Mouse (Mus musculus) liver, adult 2 months (tissue): ENCODE measurements around the gene Dyrk2. TPM values are rescaled to one million over a fixed set of nuclear protein-coding genes. Genes with fewer than 3 reads are reported as not detected.

Experiments
- DNase-seq: peaks from one replicate; pipeline ENCODE4 v3.0.0-alpha.2; 2011; ENCODE audit warnings: low read depth, low spot score; ENCODE audit errors: extremely low read depth
- H3K27ac ChIP-seq: fragments of 200-500 bp; replicated peaks from 2 replicates; pipeline ENCODE4 v1.5.1; 2012; ENCODE audit warnings: low read depth, mild to moderate bottlenecking, control low read depth, inconsistent platforms, low read length; ENCODE audit not compliant: insufficient read depth
- H3K27me3 ChIP-seq: fragments of 200-500 bp; 2 replicates; pipeline ENCODE4 v1.6.1; 2012; ENCODE audit warnings: mild to moderate bottlenecking, moderate library complexity, low read length, inconsistent platforms; ENCODE audit not compliant: control insufficient read depth, insufficient read depth
- H3K36me3 ChIP-seq: fragments of 200-500 bp; 2 replicates; pipeline ENCODE4 v1.6.1; 2012; ENCODE audit warnings: low read length, inconsistent platforms; ENCODE audit not compliant: control insufficient read depth, insufficient read depth
- H3K4me1 ChIP-seq: fragments of 200-500 bp; 2 replicates; pipeline ENCODE4 v1.6.1; 2011; ENCODE audit warnings: low read length; ENCODE audit not compliant: control insufficient read depth, insufficient read depth
- H3K4me3 ChIP-seq: fragments of 200-500 bp; 2 replicates; pipeline ENCODE4 v1.5.1; 2011; ENCODE audit warnings: low read depth, mild to moderate bottlenecking, control low read depth, low read length, moderate library complexity; ENCODE audit not compliant: insufficient read depth
- H3K79me2 ChIP-seq: fragments of 200-500 bp; 2 replicates; pipeline ENCODE4 v1.6.1; 2012; ENCODE audit warnings: inconsistent platforms, mild to moderate bottlenecking, low read length, moderate library complexity; ENCODE audit not compliant: control insufficient read depth, insufficient read depth
- H3K9ac ChIP-seq: fragments of 200-500 bp; 2 replicates; pipeline ENCODE4 v1.6.1; 2012; ENCODE audit warnings: low read depth, mild to moderate bottlenecking, control low read depth, inconsistent platforms, low read length
- CTCF ChIP-seq: fragments of 200-500 bp; IDR thresholded peaks from 2 replicates; pipeline ENCODE4 v1.5.1; 2011; ENCODE audit warnings: low read depth, low read length, control low read depth
- POLR2A ChIP-seq: fragments of 200-500 bp; IDR thresholded peaks from 2 replicates; pipeline ENCODE4 v1.6.1; 2011; ENCODE audit warnings: low read length, control low read depth; ENCODE audit not compliant: insufficient read depth; ENCODE audit errors: extremely low read depth
- whole genome bisulfite sequencing: fragments of 180-500 bp; shearing (Covaris S2); methylation state at CpG from one replicate; pipeline ENCODE4 v1.1.7; 2018; 5-methylcytosine and 5-hydroxymethylcytosine counted together
- polyA plus RNA-seq: library from polyadenylated mRNA; depleted of rRNA; stranded (reverse); fragments of >200 nt; gene quantifications from 2 replicates; pipeline ENCODE4 v1.2.3, GENCODE M21; 2012
- total RNA-seq: library from RNA; depleted of rRNA; stranded (reverse); fragments of >200 nt; gene quantifications from 2 replicates; pipeline ENCODE4 v1.2.3, GENCODE M21; 2014

Gene Dyrk2
- total and polyA plus RNA-seq, 2 experiments: 12.1 to 19.3 TPM

DNA sequence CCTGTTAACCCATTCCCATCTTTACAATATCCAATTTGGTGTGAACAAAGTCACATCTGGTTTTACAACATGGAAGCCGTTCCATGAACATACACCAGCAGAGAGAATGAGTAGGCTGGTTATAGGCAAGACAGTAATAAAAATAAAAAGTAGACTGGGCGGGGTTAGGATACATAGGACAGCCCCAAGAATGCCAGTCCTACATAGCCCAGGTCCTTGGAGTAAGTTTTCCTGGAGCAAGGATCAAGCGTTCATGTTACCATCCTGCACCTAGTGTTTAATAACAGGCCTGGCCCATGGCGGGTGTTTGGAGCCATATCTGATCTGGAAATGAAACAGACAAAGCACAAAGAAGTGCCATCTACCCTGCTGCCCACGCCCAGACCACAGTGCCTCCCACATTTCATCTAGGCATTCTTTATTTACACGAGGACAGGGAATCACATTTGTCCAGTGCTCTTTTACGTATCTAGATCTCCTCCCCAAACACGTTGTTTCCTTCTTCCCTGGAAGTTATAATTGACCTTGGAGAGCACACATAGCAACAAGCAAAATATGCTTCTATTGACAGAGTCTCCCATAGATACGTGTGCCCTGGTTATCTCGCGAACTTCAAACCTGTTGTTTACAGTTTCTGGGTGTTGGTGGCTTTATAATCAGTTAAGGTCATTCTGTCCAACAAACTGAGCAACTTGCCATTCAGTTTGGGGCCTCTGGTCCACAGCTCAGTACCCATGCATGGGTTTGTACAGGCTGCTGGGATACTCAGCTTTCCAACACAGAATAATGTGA is 8.6 kb downstream of the Dyrk2 start:
- 63% methylated on average over 11 of the region's 11 CpGs for WGBS
- Histone ChIP-seq H3K27ac (no peak overlapping the region), H3K36me3 (peaks cover 57% of the 10 kb centered on the region), H3K4me1 (peaks cover 3% of the 10 kb centered on the region), H3K27me3 (no peaks in the 10 kb centered on the region), H3K9ac (no peak overlapping the region), H3K4me3 (no peak overlapping the region), H3K79me2 (peaks cover 30% of the 10 kb centered on the region; the same call in 1 of the 2 replicates)
- DNase-seq: peak; percentile 41
- no peak for TF ChIP-seq CTCF
- TF ChIP-seq POLR2A: no peak

DNA sequence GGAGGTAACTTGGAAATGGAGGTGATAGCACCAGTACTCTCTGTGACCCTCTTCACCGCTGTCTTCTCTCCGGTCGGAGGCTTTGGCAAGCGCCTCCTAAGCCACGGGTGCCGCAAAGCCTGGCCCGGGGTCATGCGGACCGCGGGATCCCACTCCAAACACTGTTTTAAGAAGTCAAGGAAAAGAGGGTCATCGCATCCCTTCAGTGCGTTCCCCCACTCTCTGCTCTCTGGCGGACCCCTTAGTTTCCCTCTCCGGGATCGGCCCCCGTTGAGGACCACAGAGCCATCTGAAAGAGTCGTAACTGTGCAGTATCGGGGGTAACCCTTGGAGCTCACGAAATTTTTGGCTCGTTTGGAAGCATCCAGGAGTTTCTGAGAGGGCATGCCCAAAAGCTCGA is 10.4 kb downstream of the Dyrk2 start:
- TF ChIP-seq POLR2A (no peak), CTCF (no peak)
- no peak overlapping the region for H3K9ac ChIP-seq
- WGBS: 97% methylated on average over 21 of the region's 21 CpGs
- H3K36me3 ChIP-seq: peaks cover 52% of the 10 kb centered on the region
- no peak overlapping the region for H3K27ac ChIP-seq
- peaks cover 5% of the 10 kb centered on the region for H3K4me1 ChIP-seq
- DNase-seq: no peak
- H3K27me3 ChIP-seq: no peaks in the 10 kb centered on the region
- H3K4me3 ChIP-seq: no peak overlapping the region
- peaks cover 20% of the 10 kb centered on the region; the same call in 1 of the 2 replicates for H3K79me2 ChIP-seq

DNA sequence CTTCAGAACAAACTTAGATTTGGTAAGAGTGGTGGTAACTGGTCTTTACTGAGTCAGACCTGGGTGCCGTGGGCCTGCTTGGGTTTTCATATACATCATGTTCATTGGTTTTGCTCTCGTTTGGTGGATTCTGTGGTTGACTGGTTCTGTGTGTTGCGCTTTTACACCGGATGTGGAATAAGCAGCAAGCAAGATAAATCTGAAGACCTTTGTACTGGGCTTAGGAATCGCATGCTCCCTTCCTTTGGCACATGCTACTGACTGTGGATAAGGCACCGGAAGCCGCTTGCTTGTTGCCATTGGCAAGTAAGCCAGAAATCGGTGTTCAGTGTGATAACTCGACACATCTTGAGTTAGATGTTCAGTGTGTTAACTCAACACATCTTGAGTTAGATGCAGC is 15.4 kb downstream of the Dyrk2 start:
- peaks cover 20% of the 10 kb centered on the region for H3K36me3 ChIP-seq

DNA sequence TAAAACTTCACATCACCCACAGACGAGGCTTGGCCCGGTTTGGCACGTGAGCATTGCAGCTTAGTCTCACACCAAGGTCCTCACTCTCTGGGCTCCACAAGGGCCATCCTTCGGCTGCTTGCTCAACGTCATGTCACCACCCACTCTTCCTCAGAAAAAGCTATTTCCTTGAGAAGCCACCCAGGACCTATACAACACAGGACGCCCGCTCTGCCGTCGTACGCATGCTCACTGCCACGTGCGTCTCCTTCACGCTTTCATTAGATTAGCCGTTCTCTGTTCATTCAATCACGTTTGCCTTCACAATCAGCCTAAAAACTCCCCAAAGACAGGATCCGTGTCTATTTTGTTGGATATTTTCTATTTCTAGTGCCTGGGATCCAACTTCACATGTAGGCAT is 17.5 kb downstream of the Dyrk2 start:
- Histone ChIP-seq H3K4me3 (no peak overlapping the region), H3K27ac (no peak overlapping the region), H3K36me3 (peaks cover 8% of the 10 kb centered on the region; the same call in 1 of the 2 replicates), H3K9ac (no peak overlapping the region), H3K79me2 (no peaks in the 10 kb centered on the region), H3K4me1 (peaks cover 8% of the 10 kb centered on the region), H3K27me3 (no peaks in the 10 kb centered on the region)
- no peak for TF ChIP-seq CTCF
- TF ChIP-seq POLR2A: no peak
- WGBS: 92% methylated on average over 16 of the region's 16 CpGs
- DNase-seq: no peak

More for the DNA sequence above, 15.4 kb downstream of the Dyrk2 start:
- peaks cover 9% of the 10 kb centered on the region for H3K4me1 ChIP-seq
- H3K27me3 ChIP-seq: no peaks in the 10 kb centered on the region
- H3K4me3 ChIP-seq: no peak overlapping the region
- WGBS: 40% methylated on average over 9 of the region's 9 CpGs
- peak; percentile 83 for DNase-seq
- H3K27ac ChIP-seq: no peak overlapping the region
- TF ChIP-seq CTCF (no peak), POLR2A (no peak)
- H3K79me2 ChIP-seq: peaks cover 3% of the 10 kb centered on the region; the same call in 1 of the 2 replicates
- no peak overlapping the region for H3K9ac ChIP-seq

DNA sequence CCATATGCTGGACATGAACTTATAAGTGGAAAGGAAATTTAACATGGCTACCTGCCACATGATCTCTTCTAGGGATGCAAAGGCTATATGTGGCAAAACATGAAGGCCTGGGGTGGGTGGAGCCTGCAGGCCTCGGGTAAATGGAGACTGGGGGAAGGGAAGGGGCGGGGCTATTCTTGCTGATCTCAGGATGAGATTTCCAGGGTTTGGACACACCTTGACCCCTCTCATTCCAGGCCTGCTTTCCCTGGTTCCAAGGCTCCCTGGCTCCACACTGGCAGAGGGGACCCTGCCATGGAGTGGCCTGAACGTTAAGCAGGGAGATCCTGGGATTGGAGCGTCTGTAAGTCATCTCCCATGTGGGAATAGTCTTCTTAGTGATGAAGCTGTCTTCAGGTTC is 21.5 kb downstream of the Dyrk2 start:
- TF ChIP-seq POLR2A (no peak), CTCF (no peak)
- no peaks in the 10 kb centered on the region for H3K4me1 ChIP-seq
- DNase-seq: no peak
- H3K27me3 ChIP-seq: no peaks in the 10 kb centered on the region
- H3K9ac ChIP-seq: no peak overlapping the region
- 91% methylated on average over 4 of the region's 4 CpGs for WGBS
- H3K36me3 ChIP-seq: no peaks in the 10 kb centered on the region
- no peak overlapping the region for H3K4me3 ChIP-seq
- H3K27ac ChIP-seq: no peak overlapping the region
- H3K79me2 ChIP-seq: no peaks in the 10 kb centered on the region

DNA sequence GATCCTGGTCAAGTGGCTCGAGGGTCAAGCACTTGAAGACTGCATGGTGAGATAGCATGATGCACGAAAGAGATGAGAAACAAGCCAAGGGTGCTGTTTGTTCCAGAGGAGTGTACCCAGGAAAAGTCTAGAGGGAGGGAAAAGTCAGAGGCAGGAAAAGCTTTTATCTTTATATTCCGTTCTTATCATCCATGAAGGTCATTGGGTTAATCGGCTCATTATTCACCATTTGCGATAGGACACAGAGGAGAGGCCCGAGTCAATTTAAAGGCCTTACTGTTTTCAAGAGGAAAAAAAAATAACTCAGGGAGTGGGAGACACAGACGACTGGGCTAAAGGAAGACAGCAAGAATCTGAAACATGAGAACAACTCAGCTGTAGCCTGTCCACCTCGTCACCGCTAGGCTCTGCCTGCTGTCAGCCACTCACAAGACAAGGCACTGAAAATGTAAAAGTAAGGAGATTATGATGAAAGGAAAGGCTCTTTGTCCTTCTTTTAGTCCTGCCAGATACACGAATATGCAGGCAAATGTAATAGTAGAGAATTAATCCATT is 22.9 kb downstream of the Dyrk2 start:
- Histone ChIP-seq H3K4me1 (no peaks in the 10 kb centered on the region), H3K27me3 (no peaks in the 10 kb centered on the region), H3K9ac (no peak overlapping the region), H3K36me3 (no peaks in the 10 kb centered on the region), H3K4me3 (no peak overlapping the region), H3K27ac (no peak overlapping the region), H3K79me2 (no peaks in the 10 kb centered on the region)
- WGBS: 75% methylated on average over 10 of the region's 10 CpGs
- DNase-seq: no peak
- TF ChIP-seq CTCF: no peak
- no peak for TF ChIP-seq POLR2A
